Mouse (Mus musculus) liver, embryonic 12.5 days (tissue): Measurements from ENCODE around the gene Setd6. TPM values are rescaled to one million over a fixed set of nuclear protein-coding genes. Genes with fewer than 3 reads are reported as not detected.
A peak's percentile ranks its signal among the peaks of the same experiment; 100 is the strongest.

Experiments used
- ATAC-seq: fragments of 200-750 bp; cut with Nextera tagmentation; 2 replicates; pipeline ENCODE4 v1.8.0; 2017; ENCODE audit warnings: moderate number of reproducible peaks, mild to moderate bottlenecking, moderate library complexity
- H3K27ac ChIP-seq: fragments of 300-500 bp; sonication (generic); 2 replicates; pipeline ENCODE4 v1.5.1; 2016; ENCODE audit warnings: mild to moderate bottlenecking
- H3K27me3 ChIP-seq: fragments of 300-500 bp; sonication (generic); replicated peaks from 2 replicates; pipeline ENCODE4 v1.6.1; 2016; ENCODE audit warnings: mild to moderate bottlenecking, moderate library complexity
- H3K36me3 ChIP-seq: fragments of 300-500 bp; sonication (generic); 2 replicates; pipeline ENCODE4 v1.6.1; 2016; ENCODE audit warnings: mild to moderate bottlenecking, moderate library complexity
- H3K4me1 ChIP-seq: fragments of 300-500 bp; sonication (generic); 2 replicates; pipeline ENCODE4 v1.6.1; 2016
- H3K4me2 ChIP-seq: fragments of 300-500 bp; sonication (generic); 2 replicates; pipeline ENCODE4 v1.6.1; 2016; ENCODE audit warnings: mild to moderate bottlenecking, moderate library complexity
- H3K4me3 ChIP-seq: fragments of 300-500 bp; sonication (generic); 2 replicates; pipeline ENCODE4 v1.5.1; 2016; ENCODE audit warnings: mild to moderate bottlenecking, moderate library complexity
- H3K9ac ChIP-seq: fragments of 300-500 bp; sonication (generic); 2 replicates; pipeline ENCODE4 v1.6.1; 2016; ENCODE audit warnings: mild to moderate bottlenecking, moderate library complexity
- H3K9me3 ChIP-seq: fragments of 300-500 bp; sonication (generic); replicated peaks from 2 replicates; pipeline ENCODE4 v1.6.1; 2016; ENCODE audit warnings: mild to moderate bottlenecking, moderate library complexity
- WGBS: fragments of 180-500 bp; shearing (Covaris S2); methylation state at CpG from one replicate; pipeline ENCODE4 v1.1.7; 2016; ENCODE audit not compliant: insufficient replicate concordance; 5-methylcytosine and 5-hydroxymethylcytosine counted together
- polyA plus RNA-seq: library from polyadenylated mRNA; unstranded; fragments of >200 nt; fragmentation: Nextera tagmentation; extraction: Ambion mirVana; gene quantifications from 2 replicates; pipeline ENCODE4 v1.2.1, GENCODE M21; 2016

The Setd6 gene
- polyA plus RNA-seq: 29.8 and 32.7 TPM in 2 replicates

GRCm38 (mm10) chr8:95715676-95716531 lies at the start of gene Setd6:
Setd6 (plus strand) TSS chr8:95715881.
- WGBS: 2% methylated on average over 66 of the region's 79 CpGs
- Histone ChIP-seq H3K4me3 (peak within 1 kb of the TSS; percentile 96), H3K9me3 (no peaks in the 10 kb centered on the region), H3K4me1 (peaks cover 60% of the 10 kb centered on the region), H3K27ac (peak within 1 kb of the TSS; percentile 87), H3K9ac (peak within 1 kb of the TSS; percentile 90), H3K4me2 (peak within 1 kb of the TSS; percentile 94), H3K27me3 (no peaks in the 10 kb centered on the region), H3K36me3 (peaks cover 44% of the 10 kb centered on the region)
- peak; percentile 86 for ATAC-seq

GRCm38 (mm10) chr8:95668163-95668958 lies 47.3 kb upstream of the Setd6 start:
- 0 out of 2 replicates have a peak, but pooled peaks cover 4% of the 10 kb centered on the region for H3K4me1 ChIP-seq
- no peak overlapping the region for H3K4me2 ChIP-seq
- 47% methylated on average over 8 of the region's 8 CpGs for WGBS
- no peak overlapping the region for H3K27ac ChIP-seq
- no peaks in the 10 kb centered on the region for H3K9me3 ChIP-seq
- H3K4me3 ChIP-seq: no peak overlapping the region
- peaks cover 26% of the 10 kb centered on the region for H3K27me3 ChIP-seq
- no peak overlapping the region for H3K9ac ChIP-seq
- ATAC-seq: no peak
- H3K36me3 ChIP-seq: no peaks in the 10 kb centered on the region

GRCm38 (mm10) chr8:95669967-95670366 lies 45.7 kb upstream of the Setd6 start:
- Histone ChIP-seq H3K9ac (no peak overlapping the region), H3K27ac (no peak overlapping the region), H3K4me2 (no peak overlapping the region), H3K27me3 (peaks cover 42% of the 10 kb centered on the region), H3K9me3 (no peaks in the 10 kb centered on the region), H3K36me3 (no peaks in the 10 kb centered on the region), H3K4me3 (no peak overlapping the region), H3K4me1 (no peaks in the 10 kb centered on the region)
- 56% methylated on average over 2 of the region's 2 CpGs for WGBS
- ATAC-seq: no peak

GRCm38 (mm10) chr8:95671861-95672260 lies 43.8 kb upstream of the Setd6 start:
- WGBS: 62% methylated on average over 6 of the region's 6 CpGs
- ATAC-seq: no peak
- Histone ChIP-seq H3K4me2 (no peak overlapping the region), H3K9me3 (no peaks in the 10 kb centered on the region), H3K36me3 (no peaks in the 10 kb centered on the region), H3K9ac (no peak overlapping the region), H3K27me3 (peaks cover 61% of the 10 kb centered on the region), H3K4me1 (no peaks in the 10 kb centered on the region), H3K27ac (no peak overlapping the region), H3K4me3 (no peak overlapping the region)

- no peak overlapping the region for H3K4me2 ChIP-seq
- no peak overlapping the region for H3K27ac ChIP-seq
- no peak overlapping the region for H3K9ac ChIP-seq
- H3K27me3 ChIP-seq: peaks cover 70% of the 10 kb centered on the region
- no peak overlapping the region for H3K4me3 ChIP-seq
- no peaks in the 10 kb centered on the region for H3K36me3 ChIP-seq
- H3K9me3 ChIP-seq: no peaks in the 10 kb centered on the region
- WGBS: 55% methylated on average over 5 of the region's 5 CpGs
- no peaks in the 10 kb centered on the region; the same call in 1 of the 2 replicates for H3K4me1 ChIP-seq
- no peak for ATAC-seq
Observed at GRCm38 (mm10) chr8:95672811-95673210, 42.9 kb upstream of the Setd6 start.

GRCm38 (mm10) chr8:95676631-95677030 lies 39.0 kb upstream of the Setd6 start, which contains the start of gene Ndrg4:
Ndrg4 (plus strand) TSS chr8:95676980.
- H3K27ac ChIP-seq: no peak within 1 kb of the TSS
- H3K36me3 ChIP-seq: no peaks in the 10 kb centered on the region
- H3K4me1 ChIP-seq: peaks cover 4% of the 10 kb centered on the region
- no peak for ATAC-seq
- no peaks in the 10 kb centered on the region for H3K9me3 ChIP-seq
- H3K4me2 ChIP-seq: peak within 1 kb of the TSS; percentile 72
- WGBS: 32% methylated on average over 9 of the region's 9 CpGs
- H3K4me3 ChIP-seq: peak within 1 kb of the TSS; percentile 48
- H3K27me3 ChIP-seq: peaks cover 96% of the 10 kb centered on the region
- H3K9ac ChIP-seq: no peak within 1 kb of the TSS

- no peaks in the 10 kb centered on the region for H3K36me3 ChIP-seq
- no peaks in the 10 kb centered on the region for H3K9me3 ChIP-seq
- WGBS: 2% methylated on average over 35 of the region's 48 CpGs
- H3K4me2 ChIP-seq: peak overlapping the region; percentile 72
- ATAC-seq: no peak
- peak overlapping the region; percentile 48 for H3K4me3 ChIP-seq
- peaks cover 4% of the 10 kb centered on the region for H3K4me1 ChIP-seq
- no peak overlapping the region for H3K9ac ChIP-seq
- no peak overlapping the region for H3K27ac ChIP-seq
- peaks cover 96% of the 10 kb centered on the region for H3K27me3 ChIP-seq
Observed at GRCm38 (mm10) chr8:95677591-95678023, 38.1 kb upstream of the Setd6 start.

GRCm38 (mm10) chr8:95678024-95678611 lies 37.6 kb upstream of the Setd6 start:
- WGBS: 3% methylated on average over 54 of the region's 70 CpGs
- H3K27me3 ChIP-seq: peaks cover 95% of the 10 kb centered on the region
- peak overlapping the region; percentile 48 for H3K4me3 ChIP-seq
- H3K27ac ChIP-seq: no peak overlapping the region
- H3K4me1 ChIP-seq: peaks cover 4% of the 10 kb centered on the region
- ATAC-seq: no peak
- H3K9ac ChIP-seq: no peak overlapping the region
- H3K36me3 ChIP-seq: no peaks in the 10 kb centered on the region
- H3K4me2 ChIP-seq: peak overlapping the region; percentile 72
- H3K9me3 ChIP-seq: no peaks in the 10 kb centered on the region

- no peaks in the 10 kb centered on the region for H3K4me1 ChIP-seq
- H3K4me3 ChIP-seq: no peak overlapping the region
- WGBS: 62% methylated on average over 10 of the region's 10 CpGs
- H3K27ac ChIP-seq: no peak overlapping the region
- no peak overlapping the region for H3K9ac ChIP-seq
- H3K4me2 ChIP-seq: no peak overlapping the region
- ATAC-seq: no peak
- H3K36me3 ChIP-seq: no peaks in the 10 kb centered on the region
- peaks cover 68% of the 10 kb centered on the region for H3K27me3 ChIP-seq
- no peaks in the 10 kb centered on the region for H3K9me3 ChIP-seq
Observed at GRCm38 (mm10) chr8:95688073-95688672, 27.5 kb upstream of the Setd6 start.

GRCm38 (mm10) chr8:95690929-95691541 lies 24.6 kb upstream of the Setd6 start:
- Histone ChIP-seq H3K36me3 (no peaks in the 10 kb centered on the region), H3K4me1 (no peaks in the 10 kb centered on the region), H3K9ac (no peak overlapping the region), H3K27me3 (peaks cover 81% of the 10 kb centered on the region), H3K4me3 (no peak overlapping the region), H3K4me2 (no peak overlapping the region), H3K9me3 (no peaks in the 10 kb centered on the region), H3K27ac (no peak overlapping the region)
- WGBS: 58% methylated on average over 13 of the region's 13 CpGs
- ATAC-seq: no peak

GRCm38 (mm10) chr8:95694631-95695030 lies 21.1 kb upstream of the Setd6 start:
- H3K4me2 ChIP-seq: no peak overlapping the region
- 29% methylated on average over 6 of the region's 6 CpGs for WGBS
- no peaks in the 10 kb centered on the region for H3K36me3 ChIP-seq
- no peaks in the 10 kb centered on the region for H3K4me1 ChIP-seq
- H3K27me3 ChIP-seq: peaks cover 85% of the 10 kb centered on the region
- H3K9ac ChIP-seq: no peak overlapping the region
- H3K4me3 ChIP-seq: no peak overlapping the region
- H3K27ac ChIP-seq: no peak overlapping the region
- no peaks in the 10 kb centered on the region for H3K9me3 ChIP-seq
- ATAC-seq: no peak
